ENCODE assay signal across 8 mouse cellular contexts in genomic region chr2:91710272-91711234, GRCm38 (mm10). TPM values are rescaled to one million over a fixed set of nuclear protein-coding genes. Genes with fewer than 3 reads are reported as not detected.
A peak's percentile ranks its signal among the peaks of the same experiment; 100 is the strongest.
DNase-seq lines count a peak whose midpoint lies in the region; ATAC-seq and TF ChIP-seq lines count a peak whose summit lies in the region.

Gene Atg13 (minus strand): TSS chr2:91710576.
Gene Harbi1 (plus strand): TSS chr2:91710852.

- H3K4me2 ChIP-seq in forebrain, postnatal 0 days (ENCODE audit: low read depth): peak within 1 kb of the TSS; percentile 78
- H3K4me2 ChIP-seq in lung, embryonic 16.5 days (ENCODE audit: low read depth, low read length): peak within 1 kb of the TSS; percentile 58

- 1% methylated on average over 66 of the region's 66 CpGs for WGBS in forebrain, postnatal 0 days
- under 1% methylated on average over 66 of the region's 66 CpGs for WGBS in lung, embryonic 16.5 days

- peaks cover 20% of the 10 kb centered on the region for H3K36me3 ChIP-seq in G1E (replicated peaks)
- H3K36me3 ChIP-seq in forebrain, postnatal 0 days (ENCODE audit: insufficient read depth): no peaks in the 10 kb centered on the region; the same call in 1 of the 2 replicates
- H3K36me3 ChIP-seq in lung, embryonic 16.5 days (ENCODE audit: control insufficient read depth, insufficient read depth, low read length): no peaks in the 10 kb centered on the region

- no peak for TF ChIP-seq CTCF in G1E (IDR thresholded peaks at IDR 0.05; ENCODE audit: low read depth, low read length)
- no peak for TF ChIP-seq CTCF in forebrain, postnatal 0 days (IDR thresholded peaks at IDR 0.05; ENCODE audit: low read depth)

- no peaks in the 10 kb centered on the region for H3K9me3 ChIP-seq in G1E (replicated peaks)
- no peaks in the 10 kb centered on the region for H3K9me3 ChIP-seq in forebrain, postnatal 0 days (ENCODE audit: low read length)
- H3K9me3 ChIP-seq in lung, embryonic 16.5 days (ENCODE audit: control insufficient read depth, low read length): no peaks in the 10 kb centered on the region

- peaks cover 25% of the 10 kb centered on the region for H3K4me1 ChIP-seq in G1E (ENCODE audit: insufficient read depth, low read depth, low read length)
- H3K4me1 ChIP-seq in forebrain, postnatal 0 days (ENCODE audit: insufficient read depth): peaks cover 7% of the 10 kb centered on the region
- H3K4me1 ChIP-seq in lung, embryonic 16.5 days (replicated peaks; ENCODE audit: control insufficient read depth, insufficient read depth, low read length): peaks cover 6% of the 10 kb centered on the region

- DNase-seq in G1E (ENCODE audit: low spot score): peak; percentile 88
- peak; percentile 94 to 95 for DNase-seq in cerebellum, adult 18-20 months
- DNase-seq in forebrain, postnatal 0 days: peak; percentile 97
- peak; percentile 62 for DNase-seq in layer of hippocampus, adult 9-10 months (ENCODE audit: low spot score)
- DNase-seq in ovary, postnatal 10 days (ENCODE audit: low spot score): peak; percentile 81
- peak; percentile 84 to 90 for DNase-seq in thymus, postnatal 10 days (ENCODE audit: low spot score in 2 of 2)

- ATAC-seq in G1E (ENCODE audit: extremely low read depth, insufficient number of reproducible peaks, low FRiP score, poor library complexity, severe bottlenecking): peak; percentile 91
- ATAC-seq in forebrain, postnatal 0 days: peak; percentile 99
- peak; percentile 98 to 99 for ATAC-seq in hematopoietic stem cell, adult 5-6 weeks (replicated peaks in 1 of 2; ENCODE audit: insufficient read depth in 1 of 2, low FRiP score in 2 of 2, low TSS enrichment in 1 of 2, low read depth in 1 of 2, poor library complexity in 2 of 2, severe bottlenecking in 2 of 2)
- peak; percentile 100 for ATAC-seq in lung, embryonic 16.5 days (ENCODE audit: low read depth)

- peak within 1 kb of the TSS; percentile 85 for H3K4me3 ChIP-seq in G1E (ENCODE audit: low read depth, low read length)
- peak within 1 kb of the TSS; percentile 89 for H3K4me3 ChIP-seq in forebrain, postnatal 0 days (ENCODE audit: low read depth, low read length)
- H3K4me3 ChIP-seq in lung, embryonic 16.5 days (ENCODE audit: low read length): peak within 1 kb of the TSS; percentile 99

- no peaks in the 10 kb centered on the region for H3K27me3 ChIP-seq in G1E (ENCODE audit: insufficient read depth, low read length)
- no peaks in the 10 kb centered on the region for H3K27me3 ChIP-seq in forebrain, postnatal 0 days (ENCODE audit: insufficient read depth, low read length)
- no peaks in the 10 kb centered on the region for H3K27me3 ChIP-seq in lung, embryonic 16.5 days (ENCODE audit: control insufficient read depth, insufficient read depth, low read depth, low read length)

- peak within 1 kb of the TSS; percentile 76 for H3K9ac ChIP-seq in forebrain, postnatal 0 days
- H3K9ac ChIP-seq in lung, embryonic 16.5 days (ENCODE audit: low read length): peak within 1 kb of the TSS; percentile 85

- H3K27ac ChIP-seq in forebrain, postnatal 0 days (ENCODE audit: low read depth, low read length): peak within 1 kb of the TSS; percentile 83
- peak within 1 kb of the TSS; percentile 79 for H3K27ac ChIP-seq in lung, embryonic 16.5 days (ENCODE audit: low read length)

RNA-seq across cellular contexts. Expression of gene Atg13, which starts in this region (rescaled TPM):
- total RNA-seq in G1E (2014; fragmentation: Nextera tagmentation) (30.9 and 34.8 TPM in 2 replicates), G1E (2017) (5.9 and 8.5 TPM in 2 replicates)
- 21.0 and 22.2 TPM in 2 replicates for polyA plus RNA-seq in G1E (2012)
- 16.2 and 28.9 TPM in 2 replicates for total RNA-seq in forebrain, postnatal 0 days (2014; rRNA removed)
- 29.8 and 29.9 TPM in 2 replicates for polyA plus RNA-seq in forebrain, postnatal 0 days (2015; fragmentation: Nextera tagmentation; extraction: Ambion mirVana)
- total RNA-seq in hematopoietic stem cell, adult 5-6 weeks (2017): 9.3 and 12.0 TPM in 2 replicates
- polyA plus RNA-seq in lung, embryonic 16.5 days (2015; fragmentation: Nextera tagmentation; extraction: Ambion mirVana): 25.3 and 25.9 TPM in 2 replicates

RNA-seq across cellular contexts. Expression of gene Harbi1, which starts in this region (rescaled TPM):
- 14.8 and 17.0 TPM in 2 replicates for total RNA-seq in G1E (2014; fragmentation: Nextera tagmentation)
- 14.8 and 15.2 TPM in 2 replicates for total RNA-seq in G1E (2017)
- polyA plus RNA-seq in G1E (2012): 1.2 and 2.9 TPM in 2 replicates
- total RNA-seq in forebrain, postnatal 0 days (2014; rRNA removed): 13.9 TPM in 2 replicates
- 8.3 and 13.2 TPM in 2 replicates for polyA plus RNA-seq in forebrain, postnatal 0 days (2015; fragmentation: Nextera tagmentation; extraction: Ambion mirVana)
- total RNA-seq in hematopoietic stem cell, adult 5-6 weeks (2017): 18.9 and 32.3 TPM in 2 replicates
- 16.4 and 19.7 TPM in 2 replicates for polyA plus RNA-seq in lung, embryonic 16.5 days (2015; fragmentation: Nextera tagmentation; extraction: Ambion mirVana)

Comparison
In these comparisons a context has a peak if more than half of its experiments do, and no peak if none do; other contexts are left out.
1. Peak in every context shown above with its lines: DNase-seq, ATAC-seq, H3K4me3 ChIP-seq and H3K27ac ChIP-seq.